Mouse (Mus musculus) embryonic facial prominence, embryonic 15.5 days (tissue): ENCODE results near the gene Cox7b. TPM values are rescaled to one million over a fixed set of nuclear protein-coding genes. Genes with fewer than 3 reads are reported as not detected.

Experiments used
- ATAC-seq: fragments of 200-750 bp; cut with Nextera tagmentation; 2 replicates; pipeline ENCODE4 v1.8.0; 2017; ENCODE audit warnings: low read depth, moderate TSS enrichment; ENCODE audit not compliant: insufficient number of reproducible peaks, low FRiP score, low TSS enrichment
- H3K27ac ChIP-seq: fragments of 300-500 bp; sonication (generic); replicated peaks from 2 replicates; pipeline ENCODE4 v1.5.1; 2015; ENCODE audit warnings: mild to moderate bottlenecking, inconsistent platforms
- H3K27me3 ChIP-seq: fragments of 300-500 bp; sonication (generic); 2 replicates; pipeline ENCODE4 v1.6.1; 2015; ENCODE audit warnings: inconsistent platforms
- H3K36me3 ChIP-seq: fragments of 300-500 bp; sonication (generic); 2 replicates; pipeline ENCODE4 v1.6.1; 2015; ENCODE audit warnings: mild to moderate bottlenecking, inconsistent platforms
- H3K4me1 ChIP-seq: fragments of 300-500 bp; sonication (generic); 2 replicates; pipeline ENCODE4 v1.6.1; 2015; ENCODE audit warnings: inconsistent platforms
- H3K4me2 ChIP-seq: fragments of 300-500 bp; sonication (generic); replicated peaks from 2 replicates; pipeline ENCODE4 v1.6.1; 2015; ENCODE audit warnings: mild to moderate bottlenecking, inconsistent platforms
- H3K4me3 ChIP-seq: fragments of 300-500 bp; sonication (generic); replicated peaks from 2 replicates; pipeline ENCODE4 v1.5.1; 2015; ENCODE audit warnings: mild to moderate bottlenecking, inconsistent platforms
- H3K9ac ChIP-seq: fragments of 300-500 bp; sonication (generic); 2 replicates; pipeline ENCODE4 v1.6.1; 2015; ENCODE audit warnings: inconsistent platforms
- H3K9me3 ChIP-seq: fragments of 300-500 bp; sonication (generic); replicated peaks from 2 replicates; pipeline ENCODE4 v1.6.1; 2016; ENCODE audit warnings: inconsistent platforms
- WGBS: fragments of 180-500 bp; shearing (Covaris S2); methylation state at CpG from one replicate; pipeline ENCODE4 v1.1.7; 2015; 5-methylcytosine and 5-hydroxymethylcytosine counted together
- polyA plus RNA-seq: library from polyadenylated mRNA; unstranded; fragments of >200 nt; fragmentation: Nextera tagmentation; extraction: Ambion mirVana; gene quantifications from 2 replicates; pipeline ENCODE4 v1.2.1, GENCODE M21; 2015

Gene Cox7b
- polyA plus RNA-seq, 1 experiment from 2014 or later, result 330 TPM

DNA sequence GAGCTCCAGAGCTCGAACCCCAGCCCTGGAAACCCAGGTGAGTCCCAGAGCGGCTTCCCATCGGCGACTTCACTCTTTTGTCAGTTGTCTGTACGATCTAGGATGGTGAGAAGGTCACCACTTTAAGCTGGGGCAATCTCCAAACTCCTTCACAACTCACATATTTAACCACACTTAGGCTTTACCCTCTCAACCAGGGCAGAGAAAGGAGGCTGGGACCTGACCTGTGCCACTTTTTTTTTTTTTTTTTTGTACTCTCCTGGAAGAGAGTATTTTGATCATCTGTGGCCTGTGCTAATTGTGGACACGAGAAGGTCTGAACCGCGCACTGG is 11.8 kb downstream of the Cox7b start:
- Histone ChIP-seq H3K27ac (peak overlapping the region; percentile 88), H3K4me1 (no peaks in the 10 kb centered on the region), H3K36me3 (no peaks in the 10 kb centered on the region), H3K9me3 (no peaks in the 10 kb centered on the region), H3K4me3 (peak overlapping the region; percentile 54), H3K4me2 (peak overlapping the region; percentile 42), H3K9ac (peak overlapping the region; percentile 55), H3K27me3 (no peaks in the 10 kb centered on the region)
- WGBS, result 14% methylated on average over 8 of the region's 8 CpGs
- ATAC-seq, result no peak

DNA sequence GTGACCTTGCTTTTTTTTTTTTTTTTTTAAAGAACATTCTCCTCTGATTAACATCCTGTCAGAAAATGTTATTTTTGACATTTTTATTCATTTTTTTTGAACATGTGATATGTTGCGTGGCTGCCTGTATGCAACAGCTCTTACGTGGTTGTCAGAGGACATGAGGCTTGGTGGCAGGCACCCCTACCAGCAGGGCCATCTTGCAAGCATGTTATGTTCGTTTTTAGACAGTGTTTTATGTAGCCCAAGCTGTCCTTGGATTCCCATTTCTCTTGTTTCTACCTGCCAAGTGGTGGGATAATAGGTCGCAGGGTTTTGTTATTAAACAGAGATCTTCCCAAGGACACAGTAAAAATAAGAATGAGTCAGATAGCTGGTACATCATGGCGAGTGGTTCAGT is 14.7 kb downstream of the Cox7b start:
- WGBS, result 70% methylated on average over 5 of the region's 5 CpGs
- no peak for ATAC-seq
- Histone ChIP-seq H3K36me3 (no peaks in the 10 kb centered on the region), H3K27ac (no peak overlapping the region), H3K9ac (no peak overlapping the region), H3K27me3 (no peaks in the 10 kb centered on the region), H3K4me1 (no peaks in the 10 kb centered on the region), H3K4me2 (no peak overlapping the region), H3K4me3 (no peak overlapping the region), H3K9me3 (no peaks in the 10 kb centered on the region)

DNA sequence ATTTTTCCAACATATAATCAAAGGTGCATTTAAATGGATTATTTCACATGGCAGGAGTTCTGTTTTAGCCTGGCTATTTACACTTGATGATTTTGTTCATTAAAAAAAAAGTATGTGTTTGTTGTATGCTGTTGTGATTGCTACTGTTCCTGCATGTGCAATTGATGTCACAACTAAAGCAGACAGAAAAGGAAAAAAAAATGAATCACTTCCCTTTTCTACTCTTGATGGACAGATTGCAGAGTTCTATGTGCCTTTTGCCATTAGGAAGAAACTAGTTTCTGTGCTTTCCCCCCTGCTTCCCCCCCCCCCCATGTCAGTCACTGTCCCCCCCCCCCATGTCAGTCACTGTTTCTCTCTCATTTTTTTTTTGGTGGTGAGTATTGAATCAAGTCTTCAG is 15.6 kb downstream of the Cox7b start:
- Histone ChIP-seq H3K9me3 (no peaks in the 10 kb centered on the region), H3K36me3 (no peaks in the 10 kb centered on the region), H3K4me3 (no peak overlapping the region), H3K9ac (no peak overlapping the region), H3K4me2 (no peak overlapping the region), H3K27me3 (no peaks in the 10 kb centered on the region), H3K27ac (no peak overlapping the region), H3K4me1 (no peaks in the 10 kb centered on the region)
- ATAC-seq, result no peak

DNA sequence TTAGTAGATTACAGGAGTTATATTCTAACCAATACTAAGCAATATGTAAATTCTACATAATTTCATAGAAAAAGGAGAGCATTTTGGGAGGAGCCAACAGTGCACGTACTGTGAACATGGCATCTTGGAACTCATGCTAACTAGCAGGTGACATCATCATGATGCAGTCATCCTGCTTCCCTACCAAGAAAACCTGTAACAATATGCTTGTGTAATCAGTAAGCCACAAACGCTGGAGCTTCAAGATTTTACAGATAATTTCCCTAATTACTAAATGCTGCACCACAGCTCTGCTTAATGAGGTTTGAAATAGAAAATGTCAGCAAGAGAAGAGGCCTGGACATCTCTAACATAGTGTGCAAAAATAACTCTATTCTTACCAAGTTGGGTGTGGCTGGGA is 20.2 kb downstream of the Cox7b start:
- ATAC-seq, result no peak
- H3K4me1 ChIP-seq, result 0 out of 2 replicates have a peak, but pooled peaks cover 3% of the 10 kb centered on the region
- no peak overlapping the region for H3K27ac ChIP-seq
- H3K9ac ChIP-seq, result no peak overlapping the region
- no peaks in the 10 kb centered on the region for H3K27me3 ChIP-seq
- WGBS, result 60% methylated on average over 2 of the region's 2 CpGs
- no peaks in the 10 kb centered on the region for H3K36me3 ChIP-seq
- H3K4me2 ChIP-seq, result no peak overlapping the region
- no peaks in the 10 kb centered on the region for H3K9me3 ChIP-seq
- H3K4me3 ChIP-seq, result no peak overlapping the region

DNA sequence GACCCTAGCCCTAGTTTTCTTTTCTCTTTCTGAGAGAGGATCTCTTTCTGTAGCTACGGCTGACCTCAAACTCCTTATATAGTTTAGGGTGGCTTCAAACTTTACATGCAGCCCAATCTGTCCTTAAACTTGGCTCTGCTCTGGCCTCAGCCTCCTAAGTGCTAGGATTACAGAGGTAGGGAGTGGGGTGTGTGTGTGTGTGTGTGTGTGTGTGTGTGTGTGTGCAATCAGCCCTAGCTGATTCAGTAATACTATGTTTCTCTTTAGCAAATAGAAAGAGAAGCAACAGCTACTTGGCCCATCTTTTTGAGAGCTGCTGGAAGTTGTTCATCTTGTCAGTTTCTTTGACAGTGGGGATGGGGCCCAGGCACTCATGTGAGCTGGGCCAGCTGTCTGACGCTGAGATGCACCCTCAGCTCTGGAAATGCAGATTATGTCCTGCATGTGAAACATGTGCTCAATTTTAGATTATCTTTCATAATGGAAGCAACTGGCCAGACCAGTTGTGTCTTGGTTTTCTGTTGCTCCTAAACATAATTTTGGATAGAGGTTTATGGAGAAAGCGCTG is 21.8 kb downstream of the Cox7b start:
- Histone ChIP-seq H3K27me3 (no peaks in the 10 kb centered on the region), H3K36me3 (no peaks in the 10 kb centered on the region), H3K4me2 (no peak overlapping the region), H3K9me3 (no peaks in the 10 kb centered on the region), H3K27ac (no peak overlapping the region), H3K4me1 (0 out of 2 replicates have a peak, but pooled peaks cover 3% of the 10 kb centered on the region), H3K9ac (no peak overlapping the region), H3K4me3 (no peak overlapping the region)
- no peak for ATAC-seq
- WGBS, result 73% methylated on average over 3 of the region's 3 CpGs

DNA sequence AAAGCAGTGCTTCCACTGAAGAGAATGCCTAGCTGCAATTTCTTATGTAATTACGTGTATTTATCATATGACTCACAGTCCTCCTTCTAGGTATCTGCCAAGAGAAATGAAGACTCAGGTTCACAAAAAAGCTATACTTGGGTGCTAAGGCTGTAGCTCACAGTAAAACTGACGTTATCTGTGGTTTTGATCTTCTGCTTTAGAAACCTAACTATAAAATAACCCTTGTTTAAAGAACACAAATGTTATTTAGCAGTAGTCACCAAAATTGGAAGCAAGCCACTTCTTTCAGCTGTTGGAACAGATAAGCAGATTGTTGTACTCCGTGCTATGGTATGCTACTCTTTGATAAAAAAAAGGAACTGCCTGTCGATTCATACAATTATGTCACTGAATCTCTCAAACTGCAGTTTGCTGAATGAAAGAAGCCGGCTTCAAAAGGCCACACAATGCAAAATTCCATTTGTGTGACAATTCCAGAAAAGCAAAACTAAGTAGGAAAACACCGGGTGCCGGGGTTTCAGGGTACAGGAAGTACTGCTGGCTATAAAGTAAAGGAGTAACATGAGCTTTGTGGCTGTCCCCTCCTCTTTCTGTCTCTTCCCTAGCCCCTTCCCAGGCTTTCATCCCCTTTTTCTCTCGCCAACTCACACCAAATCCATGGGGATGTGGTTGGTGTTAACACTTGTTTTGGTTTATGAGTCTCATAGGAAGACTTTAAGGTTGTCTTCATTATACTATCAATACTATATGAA is 28.5 kb downstream of the Cox7b start:
- no peaks in the 10 kb centered on the region for H3K4me1 ChIP-seq
- no peaks in the 10 kb centered on the region for H3K27me3 ChIP-seq
- H3K9ac ChIP-seq, result no peak overlapping the region
- H3K9me3 ChIP-seq, result no peaks in the 10 kb centered on the region
- 35% methylated on average over 8 of the region's 8 CpGs for WGBS
- no peak overlapping the region for H3K4me3 ChIP-seq
- no peaks in the 10 kb centered on the region for H3K36me3 ChIP-seq
- ATAC-seq, result no peak
- H3K27ac ChIP-seq, result no peak overlapping the region
- H3K4me2 ChIP-seq, result no peak overlapping the region

DNA sequence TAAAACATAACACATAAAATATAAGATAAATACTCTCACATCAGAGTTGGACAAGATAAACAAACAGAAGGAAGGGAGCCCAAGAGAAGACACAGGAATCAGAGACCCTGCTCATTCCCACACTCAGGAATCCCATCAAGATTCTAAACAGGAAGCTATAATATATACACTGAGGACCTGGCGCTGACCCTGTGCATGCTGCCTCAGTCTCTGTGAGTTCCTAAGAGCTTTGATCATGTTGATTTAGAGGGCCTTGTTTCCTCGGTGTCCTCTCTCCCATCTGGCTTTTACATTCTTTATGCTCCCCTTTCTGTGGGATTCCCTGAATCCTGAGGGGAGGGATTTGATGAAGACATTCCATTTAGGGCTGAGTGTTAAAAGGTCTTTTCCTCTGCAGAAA is 30.0 kb downstream of the Cox7b start:
- no peak overlapping the region for H3K4me2 ChIP-seq
- ATAC-seq, result no peak
- H3K9me3 ChIP-seq, result no peaks in the 10 kb centered on the region
- no peaks in the 10 kb centered on the region for H3K36me3 ChIP-seq
- 34% methylated on average over 2 of the region's 2 CpGs for WGBS
- H3K27ac ChIP-seq, result no peak overlapping the region
- no peak overlapping the region for H3K9ac ChIP-seq
- no peaks in the 10 kb centered on the region for H3K27me3 ChIP-seq
- H3K4me3 ChIP-seq, result no peak overlapping the region
- H3K4me1 ChIP-seq, result no peaks in the 10 kb centered on the region

DNA sequence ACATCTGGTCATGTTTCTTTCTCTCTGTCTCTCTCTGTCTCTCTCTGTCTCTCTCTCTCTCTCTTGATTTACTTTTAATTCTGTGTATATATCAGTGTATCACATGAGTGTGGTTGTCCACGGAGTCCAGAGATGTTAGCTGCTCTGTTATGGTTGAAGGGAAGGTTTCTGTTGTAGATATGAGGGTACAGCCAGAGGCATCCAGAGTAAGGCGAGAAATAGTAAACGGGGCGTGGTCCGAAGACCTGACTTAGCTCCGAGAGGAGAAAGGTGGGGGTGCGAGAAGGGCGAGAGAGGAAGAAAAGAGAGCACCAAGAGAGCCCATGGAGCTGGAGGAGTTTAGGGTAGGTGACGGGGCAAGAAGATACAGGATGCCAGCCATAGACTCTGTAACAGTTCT is 30.4 kb downstream of the Cox7b start:
- Histone ChIP-seq H3K4me2 (no peak overlapping the region), H3K9ac (no peak overlapping the region), H3K4me1 (no peaks in the 10 kb centered on the region), H3K27ac (no peak overlapping the region), H3K27me3 (no peaks in the 10 kb centered on the region), H3K4me3 (no peak overlapping the region), H3K9me3 (no peaks in the 10 kb centered on the region), H3K36me3 (no peaks in the 10 kb centered on the region)
- no peak for ATAC-seq
- WGBS, result 65% methylated on average over 9 of the region's 9 CpGs

DNA sequence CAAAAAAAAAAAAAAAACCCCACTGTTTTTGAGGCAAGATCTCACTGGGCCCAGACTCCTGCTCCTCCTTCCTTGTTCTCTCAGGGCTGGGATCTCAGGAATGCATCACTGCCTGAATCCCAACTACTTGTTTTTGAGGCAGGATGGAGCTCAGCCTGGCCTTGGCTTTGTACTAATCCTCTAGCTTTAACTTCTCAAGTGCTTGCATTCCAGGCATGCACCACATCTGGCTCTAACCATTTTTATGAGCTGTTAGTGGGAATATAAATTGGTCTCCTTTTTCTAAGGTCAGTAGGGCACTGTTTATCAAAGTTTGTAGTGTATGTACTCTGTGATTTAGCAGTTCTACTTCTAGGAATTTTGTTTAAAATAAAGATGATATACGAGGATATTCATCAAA is 32.7 kb downstream of the Cox7b start:
- Histone ChIP-seq H3K36me3 (no peaks in the 10 kb centered on the region), H3K4me2 (no peak overlapping the region), H3K9me3 (no peaks in the 10 kb centered on the region), H3K9ac (no peak overlapping the region), H3K4me1 (no peaks in the 10 kb centered on the region), H3K27ac (no peak overlapping the region), H3K27me3 (no peaks in the 10 kb centered on the region), H3K4me3 (no peak overlapping the region)
- 71% methylated on average over 1 of the region's 1 CpGs for WGBS
- ATAC-seq, result no peak

Other genes with a start within 250 kb of the Cox7b start
- gene Atrx, start 86.3 kb upstream of the Cox7b start, polyA plus RNA-seq, result 174 and 175 TPM in 2 replicates
- gene Magt1, start 3.8 kb upstream of the Cox7b start, polyA plus RNA-seq, result 56.8 and 57.0 TPM in 2 replicates
- gene Atp7a, start 11.6 kb downstream of the Cox7b start, polyA plus RNA-seq, result 20.4 and 21.2 TPM in 2 replicates
- gene Tlr13, start 127.5 kb downstream of the Cox7b start, polyA plus RNA-seq, result 1.00 and 1.3 TPM in 2 replicates
- gene Pgk1, start 171.4 kb downstream of the Cox7b start, polyA plus RNA-seq, result 281 and 326 TPM in 2 replicates
- gene Taf9b, start 205.5 kb downstream of the Cox7b start, polyA plus RNA-seq, result 9.2 and 9.5 TPM in 2 replicates
- not detected in 2 replicates for gene Fnd3c2, start 239.7 kb downstream of the Cox7b start, polyA plus RNA-seq